Mouse (Mus musculus) neutrophil, adult 83 days (primary cell): Measurements from ENCODE around the gene Tbc1d22b. TPM values are rescaled to one million over a fixed set of nuclear protein-coding genes. Genes with fewer than 3 reads are reported as not detected.

ENCODE experiments used
- total RNA-seq, 2 experiments: library from RNA; stranded (reverse); gene quantifications; one replicate each; pipeline ENCODE4 v1.2.4; 2023

The Tbc1d22b gene
- 10 to 100 TPM; 12.4 to 13.0 TPM for total RNA-seq

GRCm38 (mm10) chr17:29549543-29550428 is at the start of gene Tbc1d22b, which contains the start of gene Gm17657:
Gene Tbc1d22b (plus strand): TSS chr17:29549785.
Gene Gm17657 (minus strand): TSS chr17:29549638.

GRCm38 (mm10) chr17:29552162-29552732 is 2.7 kb downstream of the Tbc1d22b start, which contains the start of gene Tmem217:
Gene Tmem217 (minus strand): TSS chr17:29552385.

GRCm38 (mm10) chr17:29614115-29615023 is 64.8 kb downstream of the Tbc1d22b start, which contains the start of the genes Rnf8 and Gm28043:
Gene Rnf8 (plus strand): TSS chr17:29614790.
Gene Gm28043 (plus strand): TSS chr17:29614876.

Other genes starting within 250 kb of the Tbc1d22b start
- 100 to 1,000 TPM; 206 to 208 TPM for gene Pi16, start 232.1 kb upstream of the Tbc1d22b start, total RNA-seq
- gene Mtch1, start 201.9 kb upstream of the Tbc1d22b start, total RNA-seq, result 10 to 100 TPM; 95.4 to 96.1 TPM
- gene Fgd2, start 188.9 kb upstream of the Tbc1d22b start, total RNA-seq, result 10 to 100 TPM; 36.6 to 46.9 TPM
- gene Pim1, start 59.0 kb upstream of the Tbc1d22b start, total RNA-seq, result 100 to 1,000 TPM; 319 to 390 TPM
- not detected for gene Gm17657, start 147 bp upstream of the Tbc1d22b start, total RNA-seq
- not detected for gene Tmem217, start 2.6 kb downstream of the Tbc1d22b start, total RNA-seq
- 10 to 100 TPM; 25.7 TPM for gene Rnf8, start 65.0 kb downstream of the Tbc1d22b start, total RNA-seq
- gene Gm28043, start 65.1 kb downstream of the Tbc1d22b start, total RNA-seq, result 10 to 100 TPM; 13.3 to 13.5 TPM
- 100 to 1,000 TPM; 183 to 202 TPM for gene Cmtr1, start 110.8 kb downstream of the Tbc1d22b start, total RNA-seq
- gene Ccdc167, start 167.3 kb downstream of the Tbc1d22b start, total RNA-seq, result 10 to 100 TPM; 16.0 to 16.7 TPM